Mouse (Mus musculus) heart, postnatal 25 days (tissue): ENCODE results near the gene Cisd1. TPM values are rescaled to one million over a fixed set of nuclear protein-coding genes. Genes with fewer than 3 reads are reported as not detected.

ENCODE experiments used
- DNase-seq: peaks from one replicate; pipeline ENCODE4 v3.0.0; 2022; ENCODE audit warnings: low spot score
- intact Hi-C: fragments of 180-260 bp; cut with DNase I; formaldehyde crosslinking; loops from one replicate; pipeline ENCODE4 v1.15.1; 2025
- total RNA-seq, 2 experiments: library from RNA; stranded (reverse); gene quantifications; 2 replicates each; pipeline ENCODE4 v1.2.3; 2021

Cisd1 gene
- total RNA-seq, 2 experiments from 2014 or later: 306 to 315 TPM

GRCm38 (mm10) chr10:71351301-71351700 lies 6.5 kb upstream of the Cisd1 start:
- DNase-seq: no peak
- intact Hi-C loops: no loop called here

GRCm38 (mm10) chr10:71349290-71349689 lies 4.5 kb upstream of the Cisd1 start:
- DNase-seq: no peak
- intact Hi-C loops: no loop called here

- no peak for DNase-seq
- intact Hi-C loops: no loop called here
Measured at GRCm38 (mm10) chr10:71348637-71349280, 4.0 kb upstream of the Cisd1 start.

DNA sequence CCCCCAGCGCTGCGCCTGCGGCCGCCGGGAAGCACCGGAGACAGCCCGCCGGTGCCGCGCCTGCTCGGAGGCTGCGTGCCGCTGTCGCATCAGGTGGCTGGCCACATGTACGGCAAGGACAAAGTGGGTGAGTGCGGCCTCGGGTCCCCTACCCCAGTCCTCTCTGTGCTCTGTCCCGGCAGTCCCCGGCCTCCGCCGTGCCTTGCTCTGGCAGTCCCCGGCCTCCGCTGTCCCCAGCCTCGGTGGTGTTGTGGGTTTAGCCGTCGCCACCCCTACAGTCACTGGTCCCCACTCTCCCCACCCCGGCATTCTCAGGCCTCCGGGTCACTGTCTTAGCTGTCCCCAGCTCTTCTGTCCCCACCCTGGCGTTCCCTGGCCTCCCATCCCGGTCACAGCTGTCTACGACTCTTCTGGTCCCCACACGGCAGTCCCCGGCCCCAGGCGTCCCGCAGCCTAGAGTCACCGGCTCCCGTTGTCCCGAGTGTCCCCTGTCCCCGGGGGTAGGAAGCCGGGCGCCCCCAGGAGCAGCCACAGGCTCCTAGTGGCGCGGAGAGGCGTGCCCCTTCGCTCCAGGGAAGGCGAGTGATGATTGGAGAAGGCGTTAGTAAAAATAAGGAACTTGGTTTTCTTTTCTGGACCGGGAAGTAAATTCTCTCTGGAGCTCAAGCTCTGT lies 3.3 kb upstream of the Cisd1 start:
- peak; percentile 28 for DNase-seq
- intact Hi-C loops: no loop called here

DNA sequence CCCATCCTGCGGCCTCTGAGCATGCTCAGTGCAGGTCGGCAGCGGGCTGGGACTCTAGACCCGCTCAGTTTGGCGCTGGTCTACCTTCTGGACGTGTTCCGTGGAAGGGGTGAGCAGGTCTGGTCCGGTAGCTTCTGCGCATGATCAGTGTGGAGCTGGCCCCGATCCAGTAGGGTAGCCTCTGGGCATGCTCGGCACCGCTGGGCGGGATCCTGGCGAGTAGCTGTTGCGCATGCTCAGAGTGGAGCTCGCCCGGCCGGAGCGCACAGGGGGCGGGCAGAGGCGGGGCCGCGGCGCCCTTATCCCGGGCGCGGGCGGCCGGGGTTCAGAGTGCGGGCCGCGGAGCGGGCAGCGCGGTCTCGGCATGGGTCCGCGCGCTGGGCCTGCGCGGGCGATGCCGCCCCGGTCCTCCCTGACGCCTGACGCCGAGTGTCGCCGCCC lies 2.8 kb upstream of the Cisd1 start, which contains the start of gene Ipmk:
Ipmk (plus strand) TSS at position 255 of the 441 bp plus-strand sequence.
- intact Hi-C loops: no loop called here
- peak; percentile 97 for DNase-seq

DNA sequence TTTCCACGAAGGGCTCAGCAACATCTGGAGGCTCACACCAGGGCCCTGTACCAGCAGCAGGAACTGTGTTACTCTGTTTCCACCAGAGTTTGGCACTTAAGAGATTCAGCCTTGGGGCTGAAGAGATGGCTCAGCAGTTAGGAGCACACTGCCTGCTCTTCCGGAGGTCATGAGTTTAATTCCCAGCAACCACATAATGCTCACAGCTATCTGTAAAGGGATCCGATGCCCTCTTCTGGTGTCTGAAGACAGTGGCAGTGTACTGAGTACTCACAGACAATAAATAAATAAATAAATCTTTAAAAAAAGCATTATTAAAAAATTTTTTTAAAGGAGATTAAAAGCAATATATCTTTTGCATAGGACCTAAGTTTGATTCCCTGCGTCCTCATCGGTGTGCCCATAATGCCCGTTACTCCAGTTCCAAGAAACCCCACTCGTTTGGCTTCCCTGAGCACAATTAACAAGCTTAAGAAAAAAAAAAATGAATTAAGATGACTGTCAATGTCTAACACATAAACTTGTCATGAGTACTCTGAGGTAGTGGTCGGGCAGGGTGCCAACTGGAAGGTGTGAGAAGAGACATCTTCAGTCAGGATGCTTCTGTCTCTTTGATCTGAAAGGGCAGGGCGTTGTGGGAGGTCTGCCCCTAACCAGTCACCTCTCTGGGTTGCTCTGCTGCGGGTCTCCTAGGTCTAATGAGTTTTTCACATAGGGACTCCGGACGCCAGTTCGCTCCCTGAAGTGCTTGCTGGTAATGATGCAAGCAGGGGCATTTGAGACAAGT lies 2.2 kb upstream of the Cisd1 start:
- no peak for DNase-seq
- intact Hi-C loops: no loop called here

- intact Hi-C loops: no loop called here
- no peak for DNase-seq
Measured at GRCm38 (mm10) chr10:71346106-71346505, 1.4 kb upstream of the Cisd1 start.

GRCm38 (mm10) chr10:71343567-71344265 lies 1.0 kb downstream of the Cisd1 start:
- no peak for DNase-seq
- intact Hi-C loops: no loop called here

DNA sequence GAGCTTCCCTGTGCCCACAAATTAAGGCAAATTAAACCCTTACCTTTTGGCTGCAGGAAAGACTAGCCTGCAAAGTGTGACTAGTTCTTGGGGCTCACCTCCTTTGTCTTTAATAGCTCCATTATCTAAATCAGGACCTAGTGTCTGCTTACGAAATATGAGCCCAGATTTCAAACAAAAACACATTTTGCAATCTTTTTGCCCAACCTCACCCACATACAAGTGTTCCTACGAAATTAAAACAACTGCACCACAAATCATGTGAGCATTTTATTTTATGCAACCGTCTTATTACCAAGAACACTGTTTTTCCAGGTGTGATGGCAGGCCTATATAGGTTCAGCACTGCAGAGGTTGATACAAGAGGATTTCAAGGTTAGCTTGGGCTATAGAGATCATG lies 1.6 kb downstream of the Cisd1 start:
- intact Hi-C loops: no loop called here

GRCm38 (mm10) chr10:71342030-71342805 lies 2.5 kb downstream of the Cisd1 start:
- intact Hi-C loops: no loop called here
- DNase-seq: no peak

More for the DNA sequence above, 1.6 kb downstream of the Cisd1 start:
- no peak for DNase-seq

GRCm38 (mm10) chr10:71341290-71341689 lies 3.5 kb downstream of the Cisd1 start:
- intact Hi-C loops: no loop called here
- no peak for DNase-seq

DNA sequence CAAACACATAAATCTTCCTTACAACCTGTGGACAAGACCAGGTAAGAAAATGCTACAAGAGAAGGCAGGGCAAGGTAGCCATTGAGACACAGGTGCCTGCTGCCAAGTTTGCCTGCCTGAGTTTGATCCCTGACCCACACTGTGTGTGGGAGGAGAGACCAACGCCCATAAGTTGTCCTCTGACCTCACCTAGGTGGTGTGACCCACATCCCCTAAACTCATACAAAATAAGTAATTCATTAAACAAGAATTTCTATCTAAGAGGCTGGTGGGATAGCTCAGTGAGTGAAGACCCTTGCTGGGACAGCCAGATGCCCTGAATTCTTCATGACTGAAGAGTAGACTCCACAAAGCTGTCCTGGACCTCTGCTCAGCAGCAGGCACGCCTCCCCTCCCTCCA lies 4.6 kb downstream of the Cisd1 start:
- intact Hi-C loops: no loop called here
- no peak for DNase-seq

- intact Hi-C loops: no loop called here
- no peak for DNase-seq
Measured at GRCm38 (mm10) chr10:71339463-71339862, 5.3 kb downstream of the Cisd1 start.

GRCm38 (mm10) chr10:71338156-71338905 lies 6.4 kb downstream of the Cisd1 start:
- intact Hi-C loops: no loop called here

DNA sequence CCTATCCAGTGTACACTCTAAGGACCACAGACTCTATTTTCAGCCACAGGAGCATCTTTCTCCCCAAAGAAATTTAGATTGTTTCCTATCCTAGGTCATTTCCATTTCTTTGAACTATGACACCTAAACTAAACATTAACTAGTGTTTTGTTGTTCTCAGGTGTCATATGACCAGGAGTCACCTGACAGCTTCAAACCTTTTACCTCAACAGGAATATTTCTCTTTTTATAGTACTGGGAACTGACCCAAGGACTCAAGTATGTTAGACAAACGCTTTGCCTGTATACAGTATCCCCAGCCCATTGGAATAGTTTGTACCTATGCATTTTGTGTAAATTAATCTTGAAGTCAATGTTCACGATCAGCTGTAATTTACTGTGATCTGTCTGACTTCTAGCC lies 7.0 kb downstream of the Cisd1 start:
- DNase-seq: no peak
- intact Hi-C loops: no loop called here

More at GRCm38 (mm10) chr10:71338156-71338905, 6.4 kb downstream of the Cisd1 start:
- no peak for DNase-seq

GRCm38 (mm10) chr10:71332859-71333258 lies 11.9 kb downstream of the Cisd1 start:
- no peak for DNase-seq
- intact Hi-C loops: no loop called here

GRCm38 (mm10) chr10:71332376-71332775 lies 12.4 kb downstream of the Cisd1 start:
- intact Hi-C loops: no loop called here
- no peak for DNase-seq

DNA sequence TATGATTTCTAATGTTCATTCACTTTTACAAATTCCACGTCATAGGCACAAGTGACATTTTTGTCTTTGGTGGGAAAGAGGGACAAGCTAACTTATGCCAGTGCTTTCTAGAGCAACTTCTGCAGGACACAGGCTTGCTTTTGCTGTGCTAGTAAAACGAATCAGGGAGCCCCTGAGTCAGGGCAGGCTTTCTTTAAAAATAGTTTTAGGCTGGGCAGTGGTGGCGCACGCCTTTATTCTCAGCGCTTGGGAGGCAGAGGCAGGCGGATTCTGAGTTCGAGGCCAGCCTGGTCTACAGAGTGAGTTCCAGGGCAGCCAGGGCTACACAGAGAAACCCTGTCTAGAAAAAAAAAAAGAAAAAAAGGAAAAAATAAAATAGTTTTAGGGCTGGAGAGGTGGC lies 12.8 kb downstream of the Cisd1 start:
- no peak for DNase-seq
- intact Hi-C loops: no loop called here

DNA sequence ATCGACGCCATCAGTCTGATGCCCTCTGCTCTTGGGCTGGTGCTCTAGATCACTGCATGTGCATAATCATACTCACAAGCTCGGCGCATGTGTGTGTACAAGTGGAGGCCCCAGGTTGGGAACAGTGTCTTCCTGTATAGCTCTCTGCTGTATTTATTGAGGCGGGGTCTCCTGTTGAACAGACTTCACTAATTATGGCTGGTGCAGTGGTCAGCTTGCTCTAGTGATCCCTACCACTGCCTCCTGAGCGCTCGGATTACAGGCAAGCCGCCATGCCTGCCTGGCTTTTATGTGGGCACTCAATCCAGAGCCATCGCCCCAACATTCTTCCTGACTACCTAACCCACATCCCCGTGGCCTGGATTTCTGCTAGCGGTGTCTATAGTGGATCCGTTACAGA lies 14.7 kb downstream of the Cisd1 start:
- intact Hi-C loops: no loop called here
- no peak for DNase-seq
